Mouse (Mus musculus) kidney, postnatal 0 days (tissue): ENCODE measurements around the gene Mpped2. TPM values are rescaled to one million over a fixed set of nuclear protein-coding genes. Genes with fewer than 3 reads are reported as not detected.

ENCODE experiments used
- ATAC-seq: fragments of 200-750 bp; cut with Nextera tagmentation; replicated peaks from 2 replicates; pipeline ENCODE4 v1.8.0; 2017; ENCODE audit warnings: low read depth, moderate number of reproducible peaks, moderate TSS enrichment, moderate library complexity; ENCODE audit not compliant: low FRiP score
- DNase-seq: peaks from one replicate; pipeline ENCODE4 v3.0.0-alpha.2; 2016; ENCODE audit warnings: low spot score
- H3K27ac ChIP-seq: fragments of 300-500 bp; sonication (generic); 2 replicates; pipeline ENCODE4 v1.5.1; 2014; ENCODE audit warnings: mild to moderate bottlenecking
- H3K27me3 ChIP-seq: fragments of 300-500 bp; sonication (generic); 2 replicates; pipeline ENCODE4 v1.6.1; 2014; ENCODE audit warnings: low read length, mixed read lengths; ENCODE audit not compliant: insufficient read depth
- H3K36me3 ChIP-seq: fragments of 300-500 bp; sonication (generic); 2 replicates; pipeline ENCODE4 v1.6.1; 2014; ENCODE audit warnings: low read length, mixed read lengths; ENCODE audit not compliant: insufficient read depth
- H3K4me1 ChIP-seq: fragments of 300-500 bp; sonication (generic); replicated peaks from 2 replicates; pipeline ENCODE4 v1.6.1; 2014; ENCODE audit warnings: antibody characterized with exemption, low read length, mixed read lengths; ENCODE audit not compliant: insufficient read depth
- H3K4me2 ChIP-seq: fragments of 300-500 bp; sonication (generic); 2 replicates; pipeline ENCODE4 v1.6.1; 2014; ENCODE audit warnings: mild to moderate bottlenecking, low read length, moderate library complexity, mixed read lengths
- H3K4me3 ChIP-seq: fragments of 300-500 bp; sonication (generic); replicated peaks from 2 replicates; pipeline ENCODE4 v1.5.1; 2014; ENCODE audit warnings: low read depth, low read length
- H3K9ac ChIP-seq: fragments of 300-500 bp; sonication (generic); 2 replicates; pipeline ENCODE4 v1.6.1; 2014; ENCODE audit warnings: low read depth, low read length
- H3K9me3 ChIP-seq: fragments of 300-500 bp; sonication (generic); replicated peaks from 2 replicates; pipeline ENCODE4 v1.6.1; 2016; ENCODE audit warnings: low read length, inconsistent platforms, mixed read lengths
- CTCF ChIP-seq: IDR thresholded peaks from 2 replicates; pipeline ENCODE4 v1.5.1; 2016; ENCODE audit warnings: antibody characterized with exemption, low read depth, mild to moderate bottlenecking, moderate library complexity
- WGBS: fragments of 180-500 bp; shearing (Covaris S2); extraction: QIAGEN DNeasy Blood & Tissue Kit; methylation state at CpG from one replicate; pipeline ENCODE4 v1.1.7; 2014; 5-methylcytosine and 5-hydroxymethylcytosine counted together
- polyA plus RNA-seq: library from polyadenylated mRNA; unstranded; fragments of >200 nt; fragmentation: Nextera tagmentation; extraction: Ambion mirVana; gene quantifications from 2 replicates; pipeline ENCODE4 v1.2.1, GENCODE M21; 2015

The Mpped2 gene
- polyA plus RNA-seq, 1 experiment from 2014 or later: 33.2 TPM

- Histone ChIP-seq H3K36me3 (no peaks in the 10 kb centered on the region), H3K4me3 (no peak overlapping the region), H3K4me1 (peaks cover 8% of the 10 kb centered on the region; the same call in 1 of the 2 replicates), H3K4me2 (no peak overlapping the region), H3K27me3 (no peaks in the 10 kb centered on the region), H3K27ac (no peak overlapping the region), H3K9ac (no peak overlapping the region), H3K9me3 (no peaks in the 10 kb centered on the region)
- 10% methylated on average over 3 of the region's 3 CpGs for WGBS
- DNase-seq (peak; percentile 77), ATAC-seq (no peak; the same call in 1 of the 2 replicates)
- TF ChIP-seq CTCF: no peak
Measured at GRCm38 (mm10) chr2:106889297-106890000, 196.4 kb downstream of the Mpped2 start.

- no peak for TF ChIP-seq CTCF
- no peak overlapping the region for H3K27ac ChIP-seq
- peaks cover 8% of the 10 kb centered on the region; the same call in 1 of the 2 replicates for H3K4me1 ChIP-seq
- no peak overlapping the region for H3K9ac ChIP-seq
- no peaks in the 10 kb centered on the region for H3K27me3 ChIP-seq
- H3K9me3 ChIP-seq: no peaks in the 10 kb centered on the region
- H3K4me3 ChIP-seq: no peak overlapping the region
- ATAC-seq (no peak), DNase-seq (no peak)
- no peaks in the 10 kb centered on the region for H3K36me3 ChIP-seq
- WGBS: 36% methylated on average over 3 of the region's 3 CpGs
- H3K4me2 ChIP-seq: no peak overlapping the region
Measured at GRCm38 (mm10) chr2:106893376-106893775, 200.3 kb downstream of the Mpped2 start.

- ATAC-seq: no peak
- H3K4me2 ChIP-seq: no peak overlapping the region
- TF ChIP-seq CTCF: no peak
- DNase-seq: no peak
- H3K9me3 ChIP-seq: no peaks in the 10 kb centered on the region
- no peaks in the 10 kb centered on the region for H3K4me1 ChIP-seq
- no peaks in the 10 kb centered on the region for H3K36me3 ChIP-seq
- no peaks in the 10 kb centered on the region for H3K27me3 ChIP-seq
- WGBS: 40% methylated on average over 11 of the region's 11 CpGs
- no peak overlapping the region for H3K9ac ChIP-seq
- H3K27ac ChIP-seq: no peak overlapping the region
- H3K4me3 ChIP-seq: no peak overlapping the region
Measured at GRCm38 (mm10) chr2:106895326-106896023, 202.4 kb downstream of the Mpped2 start.

DNA sequence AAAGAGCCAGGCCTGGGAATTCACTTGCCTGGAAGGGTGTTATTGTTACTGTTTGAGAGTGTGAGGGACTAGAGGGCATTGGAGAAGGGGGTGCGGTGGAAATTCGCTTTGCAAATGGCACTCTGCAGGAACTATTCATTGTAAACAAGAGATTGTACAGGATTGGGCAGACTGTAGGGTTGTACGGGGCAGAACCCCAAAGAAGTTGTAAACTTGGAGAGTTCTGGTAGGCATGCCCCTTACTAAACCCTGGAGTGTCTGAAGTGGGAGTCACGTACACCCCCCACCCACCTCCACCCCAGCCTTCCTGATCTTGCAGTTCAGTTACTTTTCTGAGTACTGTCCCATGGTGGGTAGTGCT, 202.9 kb downstream of the Mpped2 start:
- ATAC-seq: no peak

DNA sequence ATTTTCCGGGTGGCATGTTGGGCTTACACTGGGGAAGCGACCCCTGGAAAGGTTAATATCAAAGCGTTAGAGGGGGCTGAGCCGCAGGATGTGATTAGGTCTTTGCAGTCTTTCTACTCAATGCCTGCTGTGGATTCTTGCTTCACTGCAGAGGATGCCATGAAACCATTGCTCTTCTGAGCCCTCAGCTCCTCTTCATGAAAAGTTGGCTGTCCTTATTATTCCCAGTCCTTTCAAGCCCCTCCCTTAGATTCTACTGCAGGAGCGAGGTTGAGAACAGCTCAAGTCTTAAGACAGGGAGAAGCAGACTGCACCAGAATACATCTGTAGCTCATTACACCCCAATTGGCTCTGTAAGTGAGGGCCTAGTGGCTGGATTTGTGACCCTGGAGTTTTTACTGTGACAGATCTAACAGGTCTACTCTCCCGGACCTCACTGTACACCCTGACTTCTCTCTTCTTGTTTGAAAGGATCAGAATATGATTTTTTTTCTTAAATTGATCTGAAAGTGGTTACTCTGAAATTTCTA, 218.9 kb downstream of the Mpped2 start:
- DNase-seq: no peak
- Histone ChIP-seq H3K4me1 (no peaks in the 10 kb centered on the region), H3K9me3 (no peaks in the 10 kb centered on the region), H3K27me3 (no peaks in the 10 kb centered on the region), H3K27ac (no peak overlapping the region), H3K9ac (no peak overlapping the region), H3K36me3 (no peaks in the 10 kb centered on the region), H3K4me2 (no peak overlapping the region), H3K4me3 (no peak overlapping the region)
- no peak for TF ChIP-seq CTCF
- 64% methylated on average over 6 of the region's 6 CpGs for WGBS
- no peak for ATAC-seq

More for the DNA sequence above, 202.9 kb downstream of the Mpped2 start:
- H3K36me3 ChIP-seq: no peaks in the 10 kb centered on the region
- H3K4me3 ChIP-seq: no peak overlapping the region
- no peaks in the 10 kb centered on the region for H3K4me1 ChIP-seq
- H3K27ac ChIP-seq: no peak overlapping the region
- no peak overlapping the region for H3K4me2 ChIP-seq
- no peaks in the 10 kb centered on the region for H3K9me3 ChIP-seq
- 39% methylated on average over 4 of the region's 4 CpGs for WGBS
- no peak overlapping the region for H3K9ac ChIP-seq
- no peak for DNase-seq
- no peaks in the 10 kb centered on the region for H3K27me3 ChIP-seq
- TF ChIP-seq CTCF: no peak
